Mouse (Mus musculus) neutrophil, adult 5-6 weeks (primary cell): ENCODE measurements around the gene Irgc1. TPM values are rescaled to one million over a fixed set of nuclear protein-coding genes. Genes with fewer than 3 reads are reported as not detected.

ENCODE experiments used
- ATAC-seq: fragments of 151-379, 151-347 bp; 2 replicates; pipeline ENCODE4 v1.8.0; 2017; ENCODE audit warnings: mild to moderate bottlenecking, moderate TSS enrichment; ENCODE audit not compliant: insufficient number of reproducible peaks, poor library complexity, low FRiP score, severe bottlenecking; ENCODE audit errors: extremely low read depth
- total RNA-seq: library from RNA; stranded (forward); fragments of 200-1000 nt; gene quantifications from 2 replicates; pipeline ENCODE4 v1.2.3, GENCODE M21; 2017

The Irgc1 gene
- total RNA-seq, 1 experiment from 2014 or later: 4.4 TPM

DNA sequence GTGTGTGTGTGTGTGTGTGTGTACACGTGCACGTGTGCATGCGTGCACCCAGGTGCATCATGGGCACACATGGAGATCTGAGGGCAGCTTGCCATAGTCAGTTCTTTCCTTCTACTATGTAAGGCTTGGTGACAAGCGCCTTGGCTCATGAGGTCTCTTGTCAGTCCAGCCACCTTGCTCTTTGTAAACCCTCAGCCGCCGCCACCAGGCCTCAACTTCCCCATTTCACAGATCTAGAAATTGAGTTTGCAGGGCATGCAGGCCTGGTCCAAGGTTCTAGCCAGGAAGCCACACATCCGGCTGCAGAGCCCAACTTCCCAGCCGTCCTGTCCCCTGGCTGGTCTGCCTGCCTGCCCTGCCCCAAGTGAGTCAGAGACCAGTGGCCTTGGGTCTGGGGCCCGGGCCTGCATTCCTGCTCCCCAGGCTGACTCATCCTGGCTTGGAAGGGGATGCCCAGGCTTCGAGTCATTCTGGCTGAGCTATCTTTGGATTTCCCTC is 65.0 kb downstream of the Irgc1 start:
- ATAC-seq: no peak

GRCm38 (mm10) chr7:24384827-24385226 is 67.3 kb downstream of the Irgc1 start:
- ATAC-seq: peak; percentile 65

GRCm38 (mm10) chr7:24384070-24384469 is 68.0 kb downstream of the Irgc1 start:
- no peak for ATAC-seq

DNA sequence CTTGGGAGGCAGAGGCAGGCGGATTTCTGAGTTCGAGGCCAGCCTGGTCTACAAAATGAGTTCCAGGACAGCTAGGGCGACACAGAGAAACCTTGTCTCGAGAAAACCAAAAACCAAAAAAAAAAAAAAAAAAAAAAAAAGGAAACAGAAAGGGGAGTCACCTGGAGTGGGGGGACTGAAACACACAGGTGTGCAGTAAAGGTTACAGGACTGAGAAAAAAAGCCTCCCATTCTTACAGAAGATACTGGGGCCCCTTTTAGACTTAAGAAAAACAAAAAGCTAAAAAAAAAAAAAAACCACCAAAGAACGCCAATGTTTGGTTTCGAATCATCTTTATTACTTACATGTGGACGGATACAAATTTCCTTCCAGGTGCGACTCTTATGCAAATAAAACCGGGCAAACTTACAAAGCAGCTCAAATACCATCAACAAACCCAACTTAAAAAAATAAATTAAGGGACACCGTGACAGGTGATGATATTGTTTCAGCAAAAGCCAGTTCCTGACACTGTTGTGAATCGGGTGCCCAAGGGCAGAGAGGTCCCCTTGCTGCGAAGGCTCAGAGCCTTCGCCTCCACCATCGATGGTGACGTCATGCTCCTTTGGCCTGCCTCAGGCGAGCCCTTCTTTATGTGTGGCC is 69.2 kb downstream of the Irgc1 start:
- ATAC-seq: no peak

Other genes with a start within 250 kb of the Irgc1 start
- 0.25 and 0.35 TPM in 2 replicates for gene Zfp111, start 240.9 kb downstream of the Irgc1 start, total RNA-seq
- 0.61 and 1.2 TPM in 2 replicates for gene Zfp109, start 214.7 kb downstream of the Irgc1 start, total RNA-seq
- 0.47 and 0.49 TPM in 2 replicates for gene Zfp108, start 197.5 kb downstream of the Irgc1 start, total RNA-seq
- gene Zfp93, start 181.9 kb downstream of the Irgc1 start, total RNA-seq: 0.37 and 0.47 TPM in 2 replicates
- gene Zfp61, start 151.1 kb downstream of the Irgc1 start, total RNA-seq: 8.3 and 10.1 TPM in 2 replicates
- 8.7 and 14.6 TPM in 2 replicates for gene Zfp94, start 135.6 kb downstream of the Irgc1 start, total RNA-seq
- gene Tescl, start 118.4 kb downstream of the Irgc1 start, total RNA-seq: not detected in 2 replicates
- not detected in 2 replicates for gene Lypd5, start 103.1 kb downstream of the Irgc1 start, total RNA-seq
- gene Kcnn4, start 82.0 kb downstream of the Irgc1 start, total RNA-seq: 13.6 and 14.8 TPM in 2 replicates
- 30.7 and 33.6 TPM in 2 replicates for gene Smg9, start 52.7 kb downstream of the Irgc1 start, total RNA-seq
- 209 and 221 TPM in 2 replicates for gene Plaur, start 10.2 kb upstream of the Irgc1 start, total RNA-seq
- not detected in 2 replicates for gene Cadm4, start 29.7 kb upstream of the Irgc1 start, total RNA-seq
- gene Zfp428, start 54.7 kb upstream of the Irgc1 start, total RNA-seq: 0.49 TPM in 1 of 2 replicates, not detected in the other
- not detected in 2 replicates for gene AC161166.1, start 60.2 kb upstream of the Irgc1 start, total RNA-seq
- 12.4 and 14.0 TPM in 2 replicates for gene Irgq, start 78.4 kb upstream of the Irgc1 start, total RNA-seq
- gene Pinlyp, start 93.8 kb upstream of the Irgc1 start, total RNA-seq: not detected in 2 replicates
- 38.4 and 56.0 TPM in 2 replicates for gene Xrcc1, start 94.0 kb upstream of the Irgc1 start, total RNA-seq
- gene Ethe1, start 135.2 kb upstream of the Irgc1 start, total RNA-seq: 5.8 and 6.1 TPM in 2 replicates
- not detected in 2 replicates for gene Zfp575, start 135.3 kb upstream of the Irgc1 start, total RNA-seq
- gene Phldb3, start 158.5 kb upstream of the Irgc1 start, total RNA-seq: 13.7 and 13.9 TPM in 2 replicates
- not detected in 2 replicates for gene Lypd3, start 184.3 kb upstream of the Irgc1 start, total RNA-seq
- not detected in 2 replicates for gene Tex101, start 224.4 kb upstream of the Irgc1 start, total RNA-seq